Mouse (Mus musculus): Measurements from ENCODE around the gene Grik2. TPM values are rescaled to one million over a fixed set of nuclear protein-coding genes. Genes with fewer than 3 reads are reported as not detected.

The Grik2 gene
- 45.9 and 50.1 TPM in 2 replicates for polyA plus RNA-seq (2012; rRNA removed)

DNA sequence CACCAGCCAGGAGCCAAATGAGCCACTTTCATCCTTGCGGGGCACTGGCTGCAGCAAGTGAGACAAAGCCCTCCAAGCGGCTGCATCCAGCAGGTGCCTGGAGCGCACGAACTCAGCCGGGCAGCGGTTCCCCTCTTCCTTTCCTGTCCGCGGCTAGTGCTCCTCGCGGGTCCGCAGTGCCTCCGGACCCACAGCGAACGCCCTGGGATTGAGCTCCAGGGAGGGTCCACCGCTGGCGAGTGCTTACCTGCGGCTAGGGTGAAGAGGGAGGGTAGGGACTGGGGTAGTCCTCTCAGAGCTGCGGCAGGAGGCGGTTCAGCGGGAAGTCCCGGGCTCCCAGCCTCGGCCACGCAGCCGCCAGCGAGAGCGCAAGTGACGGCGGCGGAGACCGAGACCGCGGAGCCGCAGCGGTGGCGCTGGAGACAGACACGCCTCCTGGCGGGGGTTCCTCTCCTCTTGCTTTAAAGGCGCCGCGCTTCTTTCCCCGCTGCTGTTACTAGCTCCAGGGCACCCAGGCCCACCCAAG, at the start of gene Grik2:
Gene Grik2 (minus strand): TSS at position 386 of the 526 bp plus-strand sequence.
- TF ChIP-seq CTCF (IDR thresholded peaks at IDR 0.05; ENCODE audit: borderline replicate concordance, extremely low read depth, insufficient read depth, insufficient read length) (peak; percentile 53; the same call in 1 of the 2 replicates), POLR2A (IDR thresholded peaks at IDR 0.05; ENCODE audit: borderline replicate concordance, extremely low read depth, insufficient read depth, insufficient read length, poor library complexity, severe bottlenecking) (peak; percentile 63)
- DNase-seq (ENCODE audit: low read depth), result peak; percentile 94

DNA sequence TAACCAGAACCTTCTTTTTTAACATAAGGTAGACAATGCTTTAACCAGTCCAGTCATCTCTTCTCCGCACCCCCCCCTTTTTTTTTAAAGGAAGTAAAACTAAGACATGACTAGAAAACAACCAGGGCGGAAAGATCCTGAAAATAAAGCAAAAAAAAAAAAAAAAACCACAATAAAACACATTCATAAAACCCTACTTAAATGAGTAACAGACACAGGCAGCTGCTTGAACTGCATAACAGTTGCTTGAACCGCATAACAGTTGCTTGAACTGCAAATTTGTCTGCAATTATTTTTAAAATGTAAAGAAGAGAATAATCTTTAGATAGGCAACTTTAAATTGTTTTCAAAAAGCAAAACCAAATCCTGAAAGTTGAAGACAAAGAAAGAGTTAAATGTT, 45.8 kb upstream of the Grik2 start:
- TF ChIP-seq CTCF (IDR thresholded peaks at IDR 0.05; ENCODE audit: borderline replicate concordance, extremely low read depth, insufficient read depth, insufficient read length) (no peak), POLR2A (IDR thresholded peaks at IDR 0.05; ENCODE audit: borderline replicate concordance, extremely low read depth, insufficient read depth, insufficient read length, poor library complexity, severe bottlenecking) (no peak)
- DNase-seq (ENCODE audit: low read depth), result no peak

DNA sequence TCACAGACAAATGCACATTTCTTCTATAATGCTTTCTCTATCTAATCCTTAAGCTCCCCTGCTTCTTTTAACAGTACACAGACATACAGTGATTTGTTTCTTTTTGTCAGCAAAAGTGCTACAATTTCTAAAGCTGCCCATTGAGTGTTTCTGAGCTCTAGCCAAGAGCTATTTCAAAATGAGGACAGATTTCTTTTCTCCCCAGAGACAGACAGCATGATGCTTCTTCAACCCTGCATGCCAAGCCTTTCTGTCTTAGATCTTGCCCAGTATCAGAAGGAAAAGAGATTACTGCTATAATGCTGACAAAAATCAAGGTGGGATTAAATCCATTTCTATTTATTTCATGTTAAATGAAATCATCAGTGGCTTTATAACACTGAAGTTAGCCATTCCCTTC, 18.7 kb upstream of the Grik2 start:
- peak; percentile 49 for DNase-seq (ENCODE audit: low read depth)
- no peak for TF ChIP-seq CTCF (IDR thresholded peaks at IDR 0.05; ENCODE audit: borderline replicate concordance, extremely low read depth, insufficient read depth, insufficient read length)
- TF ChIP-seq POLR2A (IDR thresholded peaks at IDR 0.05; ENCODE audit: borderline replicate concordance, extremely low read depth, insufficient read depth, insufficient read length, poor library complexity, severe bottlenecking), result no peak

DNA sequence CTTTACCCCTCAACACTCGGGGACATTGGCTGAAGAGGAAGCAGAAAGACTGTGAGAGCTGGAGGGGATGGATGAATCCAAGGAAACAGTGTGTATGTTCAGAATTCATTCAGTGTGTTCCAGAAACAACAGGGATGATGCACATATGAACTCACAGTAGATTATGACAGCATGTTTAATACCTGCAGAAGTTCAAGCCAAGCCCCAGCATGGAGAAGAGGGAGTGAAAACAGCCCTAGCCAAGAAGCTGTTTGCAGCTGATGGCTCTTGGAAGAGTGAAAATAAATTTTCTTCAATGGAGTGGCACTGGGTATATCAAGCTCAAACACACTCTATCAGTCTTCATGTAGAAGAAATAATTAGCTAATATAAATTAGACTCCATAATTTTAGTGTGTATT, 12.4 kb upstream of the Grik2 start:
- DNase-seq (ENCODE audit: low read depth), result no peak
- TF ChIP-seq CTCF (IDR thresholded peaks at IDR 0.05; ENCODE audit: borderline replicate concordance, extremely low read depth, insufficient read depth, insufficient read length), result no peak
- no peak for TF ChIP-seq POLR2A (IDR thresholded peaks at IDR 0.05; ENCODE audit: borderline replicate concordance, extremely low read depth, insufficient read depth, insufficient read length, poor library complexity, severe bottlenecking)

DNA sequence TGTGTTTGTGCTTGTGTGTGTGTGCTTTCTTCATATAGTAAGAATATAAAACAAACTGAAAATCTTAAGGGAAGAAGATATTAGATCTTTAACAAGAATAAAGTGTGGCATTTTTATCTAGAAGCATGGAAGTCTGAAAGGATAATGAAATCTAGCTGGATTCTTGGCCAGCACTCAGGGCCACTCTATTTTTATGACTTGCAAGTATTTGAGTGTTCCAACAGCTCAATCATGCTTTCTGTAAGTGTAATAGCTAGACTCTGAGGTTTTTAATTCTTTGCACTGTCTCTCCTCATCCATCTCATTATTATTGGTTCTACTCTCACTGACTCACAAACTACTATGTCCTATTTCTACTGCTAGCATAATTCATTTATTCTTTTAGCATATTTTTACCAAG, 5.6 kb upstream of the Grik2 start:
- DNase-seq (ENCODE audit: low read depth), result no peak
- TF ChIP-seq CTCF (IDR thresholded peaks at IDR 0.05; ENCODE audit: borderline replicate concordance, extremely low read depth, insufficient read depth, insufficient read length) (no peak), POLR2A (IDR thresholded peaks at IDR 0.05; ENCODE audit: borderline replicate concordance, extremely low read depth, insufficient read depth, insufficient read length, poor library complexity, severe bottlenecking) (no peak)

DNA sequence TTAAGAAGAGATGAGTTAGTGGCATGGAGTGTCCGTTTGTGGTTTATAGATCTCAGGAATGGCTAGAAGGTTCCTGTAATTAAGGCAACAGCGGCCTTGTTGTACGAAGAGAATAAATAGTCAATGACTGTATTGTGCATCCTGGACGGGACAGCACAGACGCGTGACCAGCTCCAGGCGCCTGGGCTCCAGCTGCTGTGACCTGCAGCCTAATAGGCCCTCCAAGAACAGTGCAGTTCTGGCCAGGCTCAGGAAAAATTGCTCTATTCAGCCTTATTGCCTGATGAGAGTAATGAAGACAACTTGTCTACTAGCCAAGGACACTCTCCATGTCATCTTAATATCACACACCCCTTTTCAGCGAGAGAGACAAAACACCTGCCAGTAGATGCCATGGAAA, 1.8 kb upstream of the Grik2 start:
- peak; percentile 37 for DNase-seq (ENCODE audit: low read depth)
- TF ChIP-seq POLR2A (IDR thresholded peaks at IDR 0.05; ENCODE audit: borderline replicate concordance, extremely low read depth, insufficient read depth, insufficient read length, poor library complexity, severe bottlenecking) (no peak), CTCF (IDR thresholded peaks at IDR 0.05; ENCODE audit: borderline replicate concordance, extremely low read depth, insufficient read depth, insufficient read length) (no peak)

DNA sequence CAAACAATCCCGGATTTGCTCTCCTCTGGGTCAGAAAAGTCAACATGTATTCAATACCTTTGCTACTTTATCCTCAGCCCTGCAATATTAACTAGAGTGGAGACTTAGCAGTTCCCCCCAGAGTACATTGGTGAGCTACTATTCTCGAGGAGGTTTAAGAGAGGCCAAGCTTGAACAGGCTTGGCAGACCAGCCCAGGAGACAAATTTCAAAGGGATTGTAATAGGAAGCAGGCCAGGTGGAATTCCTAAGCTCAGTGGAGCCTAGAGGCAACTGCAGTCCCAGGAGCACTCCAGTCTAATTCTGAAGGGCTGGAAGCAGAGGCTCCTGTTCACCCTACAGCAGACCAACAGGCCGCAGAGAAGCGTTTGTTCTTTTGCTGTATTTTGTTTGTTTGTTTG, 1.1 kb upstream of the Grik2 start:
- DNase-seq (ENCODE audit: low read depth), result peak; percentile 35

DNA sequence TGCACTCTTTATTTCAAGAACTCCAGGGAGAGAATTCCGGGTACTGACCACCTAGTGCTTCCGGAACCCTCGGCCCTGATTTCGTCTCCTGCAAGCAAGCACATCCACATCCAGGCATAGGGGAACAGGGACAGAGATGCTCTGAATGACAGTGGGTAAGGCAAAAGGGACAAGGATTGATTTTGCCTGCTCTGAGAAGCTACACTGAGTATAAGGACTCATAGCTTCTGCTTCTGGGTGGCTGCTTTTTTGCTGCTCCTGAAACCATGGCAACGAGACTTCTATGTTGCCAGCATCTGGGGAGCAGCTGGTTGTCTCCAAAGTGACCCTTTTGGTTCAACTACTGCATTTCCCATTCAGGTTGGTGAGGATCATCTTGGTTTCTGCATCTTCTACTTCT, 348 bp upstream of the Grik2 start:
- DNase-seq (ENCODE audit: low read depth), result no peak
- TF ChIP-seq CTCF (IDR thresholded peaks at IDR 0.05; ENCODE audit: borderline replicate concordance, extremely low read depth, insufficient read depth, insufficient read length) (no peak), POLR2A (IDR thresholded peaks at IDR 0.05; ENCODE audit: borderline replicate concordance, extremely low read depth, insufficient read depth, insufficient read length, poor library complexity, severe bottlenecking) (no peak)

More for the DNA sequence above, 1.1 kb upstream of the Grik2 start:
- TF ChIP-seq CTCF (IDR thresholded peaks at IDR 0.05; ENCODE audit: borderline replicate concordance, extremely low read depth, insufficient read depth, insufficient read length), result no peak
- TF ChIP-seq POLR2A (IDR thresholded peaks at IDR 0.05; ENCODE audit: borderline replicate concordance, extremely low read depth, insufficient read depth, insufficient read length, poor library complexity, severe bottlenecking), result no peak

DNA sequence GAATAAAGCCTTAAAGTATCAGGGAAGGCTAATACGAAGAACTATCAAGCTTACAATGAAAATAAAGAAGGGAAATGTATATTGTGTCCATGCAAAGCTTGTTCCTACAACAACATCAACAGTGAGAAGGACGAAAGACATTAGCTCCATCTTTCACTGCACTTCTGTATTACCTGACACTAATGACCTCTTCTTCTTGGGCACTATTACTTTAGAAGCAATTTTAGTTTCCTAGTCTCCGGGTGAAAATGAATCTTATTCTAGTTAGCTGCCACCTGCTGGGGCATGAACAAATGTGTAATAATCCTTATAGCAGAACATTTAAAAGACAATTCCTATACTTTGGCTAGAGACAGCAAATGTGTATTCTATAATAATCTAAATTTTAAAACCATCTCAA, 1.9 kb downstream of the Grik2 start:
- peak; percentile 51 for DNase-seq (ENCODE audit: low read depth)
- TF ChIP-seq POLR2A (IDR thresholded peaks at IDR 0.05; ENCODE audit: borderline replicate concordance, extremely low read depth, insufficient read depth, insufficient read length, poor library complexity, severe bottlenecking), result no peak
- no peak for TF ChIP-seq CTCF (IDR thresholded peaks at IDR 0.05; ENCODE audit: borderline replicate concordance, extremely low read depth, insufficient read depth, insufficient read length)

DNA sequence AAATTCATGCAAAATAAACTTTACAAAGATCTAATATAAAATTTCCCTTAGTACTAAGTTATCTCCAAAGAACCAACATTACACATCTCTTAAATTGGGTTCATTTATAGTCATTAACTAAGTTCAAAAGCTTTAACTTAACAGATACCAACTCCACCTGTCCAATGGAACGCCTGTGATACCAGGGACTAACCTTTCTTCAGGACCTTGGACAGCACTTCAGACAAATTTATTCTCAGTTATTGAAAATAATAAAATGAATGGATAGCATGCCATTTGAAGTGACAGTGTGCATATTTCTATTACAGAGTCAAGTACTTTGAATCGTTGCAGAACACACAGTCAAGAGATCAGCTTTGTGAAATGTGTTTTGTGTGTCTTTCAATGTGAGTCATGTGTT, 3.1 kb downstream of the Grik2 start:
- DNase-seq (ENCODE audit: low read depth), result no peak
- no peak for TF ChIP-seq POLR2A (IDR thresholded peaks at IDR 0.05; ENCODE audit: borderline replicate concordance, extremely low read depth, insufficient read depth, insufficient read length, poor library complexity, severe bottlenecking)
- no peak for TF ChIP-seq CTCF (IDR thresholded peaks at IDR 0.05; ENCODE audit: borderline replicate concordance, extremely low read depth, insufficient read depth, insufficient read length)

DNA sequence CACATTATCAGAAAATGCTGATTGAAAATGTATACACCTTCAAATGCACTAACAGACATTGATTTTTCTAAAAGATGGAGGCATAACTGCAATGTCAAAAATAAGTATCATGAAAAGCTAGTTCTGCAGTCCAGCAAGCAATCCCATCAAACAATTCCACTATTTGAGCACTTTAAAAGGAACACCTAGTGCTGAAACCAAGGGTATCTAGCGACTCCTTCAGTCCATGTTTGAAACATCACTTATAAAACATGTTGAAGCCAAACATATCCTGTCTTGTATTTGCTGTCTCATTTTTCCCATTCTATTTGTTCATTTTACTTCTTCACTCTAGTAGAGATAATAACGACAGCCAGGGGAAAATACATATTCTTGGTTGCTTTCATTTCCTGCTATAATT, 3.7 kb downstream of the Grik2 start:
- TF ChIP-seq POLR2A (IDR thresholded peaks at IDR 0.05; ENCODE audit: borderline replicate concordance, extremely low read depth, insufficient read depth, insufficient read length, poor library complexity, severe bottlenecking), result no peak
- TF ChIP-seq CTCF (IDR thresholded peaks at IDR 0.05; ENCODE audit: borderline replicate concordance, extremely low read depth, insufficient read depth, insufficient read length), result peak; percentile 33; the same call in 1 of the 2 replicates
- peak; percentile 94 for DNase-seq (ENCODE audit: low read depth)

Measured in brain, embryonic 14.5 days (tissue).